Mouse (Mus musculus): ENCODE data around the gene Afg3l1.

- no peak for TF ChIP-seq CTCF (IDR thresholded peaks at IDR 0.05; ENCODE audit: insufficient read depth, low read length)
- TF ChIP-seq POLR2A (IDR thresholded peaks at IDR 0.05; ENCODE audit: borderline replicate concordance, extremely low read depth, low read depth, low read length): no peak
These were observed 45.9 kb upstream of the Afg3l1 start for GRCm38 (mm10) chr8:123431616-123432365.

Data from lung, adult 2 months (tissue).